Mouse (Mus musculus) urinary bladder, postnatal 25 days (tissue): ENCODE measurements around the gene Cblc.

Experiments
- DNase-seq: peaks from one replicate; pipeline ENCODE4 v3.0.0; 2022; ENCODE audit warnings: low spot score

Gene Cblc

GRCm38 (mm10) chr7:19796697-19797588 lies at the start of gene Cblc:
Gene Cblc, minus strand, starts transcription at chr7:19796809.
- peak; percentile 88 for DNase-seq

- no peak for DNase-seq
Measured at GRCm38 (mm10) chr7:19844521-19845171, 48.0 kb upstream of the Cblc start.

GRCm38 (mm10) chr7:19843561-19843960 lies 47.0 kb upstream of the Cblc start:
- DNase-seq, result peak; percentile 78

GRCm38 (mm10) chr7:19842885-19843504 lies 46.4 kb upstream of the Cblc start:
- DNase-seq, result no peak

GRCm38 (mm10) chr7:19841686-19842413 lies 45.2 kb upstream of the Cblc start:
- DNase-seq, result no peak

GRCm38 (mm10) chr7:19840936-19841335 lies 44.3 kb upstream of the Cblc start:
- DNase-seq, result no peak

GRCm38 (mm10) chr7:19840371-19840770 lies 43.8 kb upstream of the Cblc start:
- DNase-seq, result no peak

GRCm38 (mm10) chr7:19836843-19837242 lies 40.2 kb upstream of the Cblc start:
- no peak for DNase-seq

- no peak for DNase-seq
Measured at GRCm38 (mm10) chr7:19834055-19834454, 37.4 kb upstream of the Cblc start.

- no peak for DNase-seq
Measured at GRCm38 (mm10) chr7:19831837-19832236, 35.2 kb upstream of the Cblc start.

- peak; percentile 87 for DNase-seq
Measured at GRCm38 (mm10) chr7:19830682-19831156, 34.1 kb upstream of the Cblc start.

GRCm38 (mm10) chr7:19829694-19830093 lies 33.1 kb upstream of the Cblc start:
- DNase-seq, result no peak

- DNase-seq, result no peak
Measured at GRCm38 (mm10) chr7:19826756-19827155, 30.1 kb upstream of the Cblc start.

GRCm38 (mm10) chr7:19824182-19824973 lies 27.8 kb upstream of the Cblc start:
- DNase-seq, result peak; percentile 92

GRCm38 (mm10) chr7:19823256-19824181 lies 26.9 kb upstream of the Cblc start:
- no peak for DNase-seq

GRCm38 (mm10) chr7:19822604-19823058 lies 26.0 kb upstream of the Cblc start, which contains the start of gene Bcl3:
Gene Bcl3, minus strand, starts transcription at chr7:19822770.
- peak; percentile 65 for DNase-seq

GRCm38 (mm10) chr7:19822193-19822592 lies 25.6 kb upstream of the Cblc start:
- DNase-seq, result no peak

GRCm38 (mm10) chr7:19821633-19822032 lies 25.0 kb upstream of the Cblc start:
- DNase-seq, result no peak

- no peak for DNase-seq
Measured at GRCm38 (mm10) chr7:19820347-19821048, 23.9 kb upstream of the Cblc start.
